Mouse (Mus musculus) limb, embryonic 13.5 days (tissue): ENCODE results near the gene Rapgef4. TPM values are rescaled to one million over a fixed set of nuclear protein-coding genes. Genes with fewer than 3 reads are reported as not detected.

Experiments used
- ATAC-seq: fragments of 200-750 bp; cut with Nextera tagmentation; 2 replicates; pipeline ENCODE4 v1.8.0; 2017; ENCODE audit warnings: low read depth, moderate number of reproducible peaks, moderate TSS enrichment; ENCODE audit not compliant: low FRiP score
- H3K27ac ChIP-seq: fragments of 300-500 bp; sonication (generic); 2 replicates; pipeline ENCODE4 v1.5.1; 2015; ENCODE audit warnings: inconsistent platforms, mild to moderate bottlenecking, moderate library complexity
- H3K27me3 ChIP-seq: fragments of 300-500 bp; sonication (generic); 2 replicates; pipeline ENCODE4 v1.6.1; 2015; ENCODE audit warnings: mild to moderate bottlenecking, inconsistent platforms
- H3K36me3 ChIP-seq: fragments of 300-500 bp; sonication (generic); 2 replicates; pipeline ENCODE4 v1.6.1; 2015; ENCODE audit warnings: inconsistent platforms, mild to moderate bottlenecking, moderate library complexity
- H3K4me1 ChIP-seq: fragments of 300-500 bp; sonication (generic); 2 replicates; pipeline ENCODE4 v1.6.1; 2015; ENCODE audit warnings: inconsistent platforms
- H3K4me2 ChIP-seq: fragments of 300-500 bp; sonication (generic); replicated peaks from 2 replicates; pipeline ENCODE4 v1.6.1; 2015; ENCODE audit warnings: inconsistent platforms, mild to moderate bottlenecking, moderate library complexity
- H3K4me3 ChIP-seq: fragments of 300-500 bp; sonication (generic); 2 replicates; pipeline ENCODE4 v1.5.1; 2015; ENCODE audit warnings: moderate library complexity, mild to moderate bottlenecking, inconsistent platforms
- H3K9ac ChIP-seq: fragments of 300-500 bp; sonication (generic); 2 replicates; pipeline ENCODE4 v1.6.1; 2015; ENCODE audit warnings: mild to moderate bottlenecking, inconsistent platforms
- H3K9me3 ChIP-seq: fragments of 300-500 bp; sonication (generic); 2 replicates; pipeline ENCODE4 v1.6.1; 2016; ENCODE audit warnings: inconsistent platforms
- WGBS: fragments of 180-500 bp; shearing (Covaris S2); methylation state at CpG from one replicate; pipeline ENCODE4 v1.1.7; 2015; 5-methylcytosine and 5-hydroxymethylcytosine counted together
- polyA plus RNA-seq: library from polyadenylated mRNA; unstranded; fragments of >200 nt; fragmentation: Nextera tagmentation; extraction: Ambion mirVana; gene quantifications from 2 replicates; pipeline ENCODE4 v1.2.1, GENCODE M21; 2015

The Rapgef4 gene
- polyA plus RNA-seq, 1 experiment from 2014 or later, result 2.3 TPM

DNA sequence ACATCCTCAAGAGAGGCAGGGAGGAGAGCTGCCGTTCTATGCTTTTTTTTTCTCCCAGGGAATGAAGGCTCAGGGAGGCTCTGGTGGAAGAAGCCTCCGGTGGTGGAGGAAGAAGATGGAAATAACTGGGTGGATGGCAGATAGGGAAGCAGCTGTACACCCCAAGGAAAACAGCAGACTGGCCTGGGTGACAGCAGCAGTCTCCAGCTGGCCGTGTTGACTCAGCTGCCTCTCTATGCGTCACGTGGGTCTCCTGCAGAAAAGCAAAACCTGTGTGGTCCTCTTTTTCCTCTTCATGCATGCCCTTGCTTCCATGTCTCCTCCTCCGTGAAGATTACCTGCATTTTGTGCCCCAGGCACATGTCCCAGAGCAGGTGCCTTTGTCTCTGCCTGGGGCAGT lies 7.5 kb downstream of the Rapgef4 start:
- H3K4me2 ChIP-seq, result no peak overlapping the region
- ATAC-seq, result no peak
- H3K9me3 ChIP-seq, result no peaks in the 10 kb centered on the region
- H3K9ac ChIP-seq, result no peak overlapping the region
- H3K27ac ChIP-seq, result no peak overlapping the region
- no peaks in the 10 kb centered on the region for H3K4me1 ChIP-seq
- 71% methylated on average over 6 of the region's 6 CpGs for WGBS
- H3K4me3 ChIP-seq, result no peak overlapping the region
- H3K36me3 ChIP-seq, result no peaks in the 10 kb centered on the region
- H3K27me3 ChIP-seq, result peaks cover 4% of the 10 kb centered on the region; the same call in 1 of the 2 replicates

DNA sequence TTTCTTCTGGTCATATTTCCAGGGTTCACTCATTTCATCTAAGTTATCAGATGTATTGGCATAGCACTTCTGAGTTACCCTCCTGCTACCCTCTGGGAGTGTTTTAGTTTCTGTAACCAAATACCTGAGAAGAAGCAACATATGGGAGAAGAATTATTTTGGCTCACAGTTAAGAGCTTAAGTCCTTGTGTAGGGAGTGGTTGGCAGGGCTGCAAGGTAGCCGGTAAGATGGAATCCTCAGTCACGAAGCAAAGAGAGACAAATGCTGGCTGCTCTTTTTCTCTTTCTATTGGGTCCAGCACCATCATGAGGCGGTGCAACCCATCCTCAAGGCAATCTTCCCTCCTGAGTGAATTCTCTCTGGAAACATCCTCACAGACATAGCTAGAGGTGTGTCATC lies 11.1 kb downstream of the Rapgef4 start:
- Histone ChIP-seq H3K4me3 (no peak overlapping the region), H3K27ac (no peak overlapping the region), H3K4me1 (no peaks in the 10 kb centered on the region), H3K27me3 (no peaks in the 10 kb centered on the region), H3K9me3 (no peaks in the 10 kb centered on the region; the same call in 1 of the 2 replicates), H3K9ac (no peak overlapping the region), H3K4me2 (no peak overlapping the region), H3K36me3 (no peaks in the 10 kb centered on the region)
- no peak for ATAC-seq
- 89% methylated on average over 3 of the region's 3 CpGs for WGBS

GRCm38 (mm10) chr2:71993729-71994423 lies 12.8 kb downstream of the Rapgef4 start:
- no peak overlapping the region for H3K9ac ChIP-seq
- H3K27me3 ChIP-seq, result no peaks in the 10 kb centered on the region
- WGBS, result 90% methylated on average over 5 of the region's 5 CpGs
- no peaks in the 10 kb centered on the region for H3K36me3 ChIP-seq
- H3K27ac ChIP-seq, result no peak overlapping the region
- ATAC-seq, result no peak
- no peak overlapping the region for H3K4me3 ChIP-seq
- no peak overlapping the region for H3K4me2 ChIP-seq
- H3K4me1 ChIP-seq, result no peaks in the 10 kb centered on the region
- H3K9me3 ChIP-seq, result no peaks in the 10 kb centered on the region; the same call in 1 of the 2 replicates

GRCm38 (mm10) chr2:71998531-71998930 lies 17.5 kb downstream of the Rapgef4 start:
- H3K27ac ChIP-seq, result no peak overlapping the region
- 90% methylated on average over 2 of the region's 2 CpGs for WGBS
- no peaks in the 10 kb centered on the region for H3K27me3 ChIP-seq
- H3K4me2 ChIP-seq, result no peak overlapping the region
- no peaks in the 10 kb centered on the region for H3K36me3 ChIP-seq
- no peaks in the 10 kb centered on the region; the same call in 1 of the 2 replicates for H3K9me3 ChIP-seq
- H3K4me3 ChIP-seq, result no peak overlapping the region
- H3K9ac ChIP-seq, result no peak overlapping the region
- ATAC-seq, result no peak
- no peaks in the 10 kb centered on the region for H3K4me1 ChIP-seq

DNA sequence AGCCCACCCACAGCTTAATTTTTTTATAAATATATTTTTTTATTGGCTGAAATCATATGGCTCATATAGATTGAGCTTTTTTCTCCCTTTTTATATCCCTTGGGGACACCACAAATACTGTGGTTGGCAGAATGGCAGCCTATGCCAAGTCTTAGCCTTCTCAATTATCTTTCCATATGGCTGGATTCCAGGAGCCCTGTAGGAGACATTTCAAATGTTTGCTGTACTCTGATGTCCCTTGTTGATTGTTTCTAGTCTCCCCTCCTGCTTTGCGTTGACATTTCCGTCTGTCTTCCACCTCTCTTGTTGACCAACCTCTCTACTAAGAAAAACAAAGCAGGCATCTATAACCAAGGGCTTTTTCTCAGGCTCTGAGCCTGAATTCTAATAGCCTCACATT lies 19.1 kb downstream of the Rapgef4 start:
- H3K9me3 ChIP-seq, result no peaks in the 10 kb centered on the region
- no peak overlapping the region for H3K27ac ChIP-seq
- H3K9ac ChIP-seq, result no peak overlapping the region
- no peak overlapping the region for H3K4me3 ChIP-seq
- H3K4me2 ChIP-seq, result no peak overlapping the region
- H3K4me1 ChIP-seq, result no peaks in the 10 kb centered on the region
- ATAC-seq, result no peak
- WGBS, result 89% methylated on average over 2 of the region's 2 CpGs
- H3K36me3 ChIP-seq, result no peaks in the 10 kb centered on the region
- H3K27me3 ChIP-seq, result no peaks in the 10 kb centered on the region

DNA sequence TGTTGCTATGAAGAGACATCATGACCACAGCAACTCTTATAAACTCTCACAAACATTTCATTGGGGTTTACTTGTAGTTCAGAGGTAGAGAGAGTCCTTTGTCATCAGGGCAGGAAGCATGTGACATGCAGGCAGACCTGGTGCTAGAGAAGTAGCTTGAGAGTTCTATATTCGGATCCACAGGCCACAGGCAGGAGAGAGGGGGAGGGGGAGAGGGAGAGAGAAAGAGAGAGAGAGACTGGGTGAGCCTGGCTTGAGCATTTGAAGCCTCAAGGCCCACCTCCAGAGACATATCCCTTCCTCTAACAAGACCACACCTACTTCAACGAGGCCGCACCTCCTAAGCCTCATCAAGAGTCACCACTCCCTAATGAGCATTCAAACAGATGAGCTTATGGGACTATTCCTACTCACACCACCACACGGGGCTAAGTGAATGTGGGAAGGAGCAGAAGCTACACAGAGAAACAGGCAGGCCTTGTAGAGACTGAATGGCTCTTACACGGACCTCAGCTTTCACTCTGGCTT lies 21.9 kb downstream of the Rapgef4 start:
- no peak overlapping the region for H3K4me3 ChIP-seq
- no peak for ATAC-seq
- WGBS, result 73% methylated on average over 5 of the region's 5 CpGs
- no peaks in the 10 kb centered on the region for H3K4me1 ChIP-seq
- no peak overlapping the region for H3K4me2 ChIP-seq
- H3K9ac ChIP-seq, result no peak overlapping the region
- no peaks in the 10 kb centered on the region for H3K36me3 ChIP-seq
- no peaks in the 10 kb centered on the region for H3K27me3 ChIP-seq
- H3K9me3 ChIP-seq, result no peaks in the 10 kb centered on the region
- H3K27ac ChIP-seq, result no peak overlapping the region

DNA sequence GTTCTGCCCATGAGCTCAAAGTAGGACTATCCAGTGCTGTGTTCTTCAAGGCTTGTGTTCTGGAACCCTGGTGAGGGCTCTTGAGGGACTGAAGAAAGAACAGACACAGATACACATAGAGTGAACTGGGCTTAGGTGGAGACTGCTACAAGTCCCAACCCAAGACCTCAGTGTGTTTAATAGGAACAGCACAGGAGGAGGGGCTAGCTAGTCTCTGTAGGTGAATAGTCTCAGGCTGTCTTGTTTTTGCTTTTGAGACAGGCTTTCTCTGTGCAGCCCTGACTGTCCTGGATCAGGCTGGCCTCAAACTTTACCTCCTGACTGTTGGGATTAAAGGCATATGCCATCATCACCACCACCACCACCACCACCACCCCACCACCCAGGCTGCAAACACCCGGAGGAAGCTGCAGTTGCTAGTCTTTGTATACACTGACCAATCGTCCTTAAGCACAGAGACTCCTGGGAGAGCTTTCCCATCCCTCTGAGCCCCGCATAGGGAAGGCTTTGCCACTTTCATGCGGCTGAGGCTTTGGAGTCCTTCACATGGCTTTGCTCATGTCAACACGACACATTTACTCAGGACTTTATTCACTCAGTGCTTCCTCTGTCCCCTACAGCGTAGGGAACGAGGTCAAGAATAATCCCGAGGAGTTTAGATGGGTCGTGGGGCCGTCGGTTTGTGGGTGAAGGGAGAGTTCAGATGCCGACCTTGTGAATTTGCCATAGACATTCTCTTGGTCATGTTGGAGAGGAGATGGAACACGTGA lies 22.9 kb downstream of the Rapgef4 start:
- Histone ChIP-seq H3K4me3 (no peak overlapping the region), H3K4me1 (no peaks in the 10 kb centered on the region), H3K9me3 (no peaks in the 10 kb centered on the region), H3K27ac (no peak overlapping the region), H3K27me3 (no peaks in the 10 kb centered on the region), H3K4me2 (no peak overlapping the region), H3K36me3 (no peaks in the 10 kb centered on the region), H3K9ac (no peak overlapping the region)
- ATAC-seq, result no peak
- 87% methylated on average over 13 of the region's 13 CpGs for WGBS

- H3K27ac ChIP-seq, result no peak overlapping the region
- 86% methylated on average over 16 of the region's 16 CpGs for WGBS
- H3K27me3 ChIP-seq, result no peaks in the 10 kb centered on the region
- no peaks in the 10 kb centered on the region for H3K9me3 ChIP-seq
- H3K4me1 ChIP-seq, result no peaks in the 10 kb centered on the region
- no peaks in the 10 kb centered on the region for H3K36me3 ChIP-seq
- no peak overlapping the region for H3K4me2 ChIP-seq
- no peak overlapping the region for H3K9ac ChIP-seq
- no peak overlapping the region for H3K4me3 ChIP-seq
- ATAC-seq, result no peak
These were observed 24.0 kb downstream of the Rapgef4 start for GRCm38 (mm10) chr2:72005051-72005450.

DNA sequence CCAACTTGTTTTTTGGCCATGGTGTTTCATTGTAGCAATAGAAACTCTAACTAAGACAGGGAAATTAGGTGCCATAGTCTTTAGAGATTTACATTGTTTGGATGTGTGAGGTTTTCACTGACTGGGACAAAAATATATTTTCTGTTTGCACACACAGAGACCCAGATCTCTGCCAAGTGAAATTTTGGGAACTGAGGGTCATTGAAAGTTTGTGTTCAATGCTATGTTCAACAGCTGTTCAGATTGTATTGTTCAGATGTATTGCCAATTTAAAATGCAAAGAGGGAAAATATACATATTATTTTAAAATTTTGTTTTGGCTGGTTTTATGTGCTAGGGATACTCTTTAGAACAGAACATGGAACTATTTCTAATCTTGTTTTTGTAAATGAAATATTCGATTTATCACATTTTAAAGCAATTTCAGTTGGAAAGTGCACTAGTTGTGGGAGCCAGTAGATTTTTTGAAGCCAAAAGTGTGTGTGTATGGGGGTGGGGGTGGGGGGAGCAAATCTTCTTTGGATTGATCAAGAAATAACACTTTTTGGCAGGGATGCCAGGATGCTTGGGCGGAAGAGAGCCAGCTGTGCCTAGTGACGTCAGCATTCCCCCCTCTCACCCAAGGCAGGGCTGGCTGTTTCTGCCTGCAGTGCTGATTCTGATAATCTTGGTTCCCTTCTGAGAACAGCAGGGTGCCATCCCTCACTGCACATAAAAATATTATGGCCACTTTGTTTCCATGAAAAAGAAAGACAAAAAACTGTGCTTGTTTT lies 28.6 kb downstream of the Rapgef4 start:
- no peaks in the 10 kb centered on the region for H3K27me3 ChIP-seq
- H3K9me3 ChIP-seq, result no peaks in the 10 kb centered on the region
- no peak overlapping the region for H3K27ac ChIP-seq
- H3K4me1 ChIP-seq, result peaks cover 3% of the 10 kb centered on the region; the same call in 1 of the 2 replicates
- H3K4me3 ChIP-seq, result no peak overlapping the region
- 56% methylated on average over 3 of the region's 3 CpGs for WGBS
- no peaks in the 10 kb centered on the region for H3K36me3 ChIP-seq
- no peak overlapping the region for H3K9ac ChIP-seq
- ATAC-seq, result no peak
- no peak overlapping the region for H3K4me2 ChIP-seq

DNA sequence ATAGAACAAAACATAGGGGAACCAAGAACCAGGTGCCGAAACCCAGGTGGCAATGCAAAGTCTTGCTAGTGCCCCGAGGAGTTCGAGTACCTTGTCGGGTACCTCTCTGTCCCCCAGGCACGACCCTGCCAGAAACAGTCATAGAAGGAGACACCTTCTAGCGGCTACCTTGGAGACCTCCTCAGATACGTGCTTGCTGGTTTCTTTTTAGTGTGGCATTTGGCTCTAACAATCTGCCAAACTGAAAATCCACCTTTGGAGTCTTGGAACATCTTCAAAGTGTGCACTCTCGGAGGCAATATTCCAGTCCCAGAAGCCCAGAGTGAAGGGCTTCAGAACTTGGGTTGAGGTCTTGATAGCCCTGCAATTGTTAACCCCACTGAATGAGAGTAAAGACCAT lies 34.3 kb downstream of the Rapgef4 start:
- Histone ChIP-seq H3K4me2 (no peak overlapping the region), H3K9ac (no peak overlapping the region), H3K9me3 (no peaks in the 10 kb centered on the region), H3K4me3 (no peak overlapping the region), H3K4me1 (peaks cover 3% of the 10 kb centered on the region; the same call in 1 of the 2 replicates), H3K27ac (no peak overlapping the region), H3K36me3 (no peaks in the 10 kb centered on the region), H3K27me3 (no peaks in the 10 kb centered on the region)
- no peak for ATAC-seq
- 79% methylated on average over 8 of the region's 8 CpGs for WGBS

- no peak overlapping the region for H3K27ac ChIP-seq
- WGBS, result 34% methylated on average over 5 of the region's 5 CpGs
- no peaks in the 10 kb centered on the region for H3K36me3 ChIP-seq
- no peak overlapping the region for H3K9ac ChIP-seq
- H3K27me3 ChIP-seq, result no peaks in the 10 kb centered on the region
- no peaks in the 10 kb centered on the region for H3K9me3 ChIP-seq
- no peak for ATAC-seq
- H3K4me1 ChIP-seq, result peaks cover 3% of the 10 kb centered on the region; the same call in 1 of the 2 replicates
- H3K4me3 ChIP-seq, result no peak overlapping the region
- H3K4me2 ChIP-seq, result no peak overlapping the region
These were observed 35.0 kb downstream of the Rapgef4 start for GRCm38 (mm10) chr2:72016013-72016412.

- no peak for ATAC-seq
- Histone ChIP-seq H3K27ac (no peak overlapping the region), H3K9ac (no peak overlapping the region), H3K9me3 (no peaks in the 10 kb centered on the region), H3K4me3 (no peak overlapping the region), H3K36me3 (no peaks in the 10 kb centered on the region), H3K4me2 (no peak overlapping the region), H3K4me1 (no peaks in the 10 kb centered on the region), H3K27me3 (no peaks in the 10 kb centered on the region)
- 79% methylated on average over 2 of the region's 2 CpGs for WGBS
These were observed 36.1 kb downstream of the Rapgef4 start for GRCm38 (mm10) chr2:72017168-72017567.
